Mouse (Mus musculus) embryonic facial prominence, embryonic 15.5 days (tissue): ENCODE results near the gene Cers1. TPM values are rescaled to one million over a fixed set of nuclear protein-coding genes. Genes with fewer than 3 reads are reported as not detected.

Source experiments
- ATAC-seq: fragments of 200-750 bp; cut with Nextera tagmentation; 2 replicates; pipeline ENCODE4 v1.8.0; 2017; ENCODE audit warnings: low read depth, moderate TSS enrichment; ENCODE audit not compliant: insufficient number of reproducible peaks, low FRiP score, low TSS enrichment
- H3K27ac ChIP-seq: fragments of 300-500 bp; sonication (generic); replicated peaks from 2 replicates; pipeline ENCODE4 v1.5.1; 2015; ENCODE audit warnings: mild to moderate bottlenecking, inconsistent platforms
- H3K27me3 ChIP-seq: fragments of 300-500 bp; sonication (generic); 2 replicates; pipeline ENCODE4 v1.6.1; 2015; ENCODE audit warnings: inconsistent platforms
- H3K36me3 ChIP-seq: fragments of 300-500 bp; sonication (generic); 2 replicates; pipeline ENCODE4 v1.6.1; 2015; ENCODE audit warnings: mild to moderate bottlenecking, inconsistent platforms
- H3K4me1 ChIP-seq: fragments of 300-500 bp; sonication (generic); 2 replicates; pipeline ENCODE4 v1.6.1; 2015; ENCODE audit warnings: inconsistent platforms
- H3K4me2 ChIP-seq: fragments of 300-500 bp; sonication (generic); replicated peaks from 2 replicates; pipeline ENCODE4 v1.6.1; 2015; ENCODE audit warnings: mild to moderate bottlenecking, inconsistent platforms
- H3K4me3 ChIP-seq: fragments of 300-500 bp; sonication (generic); replicated peaks from 2 replicates; pipeline ENCODE4 v1.5.1; 2015; ENCODE audit warnings: mild to moderate bottlenecking, inconsistent platforms
- H3K9ac ChIP-seq: fragments of 300-500 bp; sonication (generic); 2 replicates; pipeline ENCODE4 v1.6.1; 2015; ENCODE audit warnings: inconsistent platforms
- H3K9me3 ChIP-seq: fragments of 300-500 bp; sonication (generic); replicated peaks from 2 replicates; pipeline ENCODE4 v1.6.1; 2016; ENCODE audit warnings: inconsistent platforms
- WGBS: fragments of 180-500 bp; shearing (Covaris S2); methylation state at CpG from one replicate; pipeline ENCODE4 v1.1.7; 2015; 5-methylcytosine and 5-hydroxymethylcytosine counted together
- polyA plus RNA-seq: library from polyadenylated mRNA; unstranded; fragments of >200 nt; fragmentation: Nextera tagmentation; extraction: Ambion mirVana; gene quantifications from 2 replicates; pipeline ENCODE4 v1.2.1, GENCODE M21; 2015

The Cers1 gene
- polyA plus RNA-seq, 1 experiment from 2014 or later = 9.3 TPM

- peaks cover 31% of the 10 kb centered on the region for H3K36me3 ChIP-seq
- peak overlapping the region; percentile 96 for H3K9ac ChIP-seq
- H3K27ac ChIP-seq = peak overlapping the region; percentile 84
- peak overlapping the region; percentile 90 for H3K4me2 ChIP-seq
- peak overlapping the region; percentile 90 for H3K4me3 ChIP-seq
- no peaks in the 10 kb centered on the region for H3K27me3 ChIP-seq
- no peaks in the 10 kb centered on the region for H3K9me3 ChIP-seq
- under 1% methylated on average over 55 of the region's 55 CpGs for WGBS
- peak; percentile 61 for ATAC-seq
- H3K4me1 ChIP-seq = peaks cover 27% of the 10 kb centered on the region
These were observed 32.2 kb upstream of the Cers1 start for GRCm38 (mm10) chr8:70283136-70284077.

DNA sequence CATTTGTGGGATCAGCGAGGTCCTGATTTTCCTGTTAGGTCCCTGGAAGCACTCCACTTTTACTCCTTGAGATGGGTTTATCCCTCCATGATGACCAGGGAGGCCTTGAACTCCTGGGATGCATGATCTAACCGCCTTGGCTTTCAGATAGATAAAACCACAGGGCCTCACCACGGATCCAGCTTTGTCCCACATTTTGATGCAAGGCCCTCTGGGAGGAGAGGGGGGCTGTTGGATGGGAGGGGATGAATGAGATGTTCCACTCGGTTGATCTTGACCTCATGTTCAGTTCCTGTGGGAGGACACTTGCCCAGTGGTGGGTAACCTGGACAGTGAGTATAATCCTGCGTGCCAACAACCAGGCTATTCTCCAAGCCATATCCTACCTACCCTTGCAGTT, 31.2 kb upstream of the Cers1 start:
- Histone ChIP-seq H3K4me2 (no peak overlapping the region), H3K27ac (no peak overlapping the region), H3K9ac (no peak overlapping the region), H3K27me3 (no peaks in the 10 kb centered on the region), H3K36me3 (peaks cover 37% of the 10 kb centered on the region), H3K4me1 (peaks cover 21% of the 10 kb centered on the region), H3K9me3 (no peaks in the 10 kb centered on the region), H3K4me3 (no peak overlapping the region)
- WGBS = 73% methylated on average over 5 of the region's 5 CpGs
- no peak for ATAC-seq

DNA sequence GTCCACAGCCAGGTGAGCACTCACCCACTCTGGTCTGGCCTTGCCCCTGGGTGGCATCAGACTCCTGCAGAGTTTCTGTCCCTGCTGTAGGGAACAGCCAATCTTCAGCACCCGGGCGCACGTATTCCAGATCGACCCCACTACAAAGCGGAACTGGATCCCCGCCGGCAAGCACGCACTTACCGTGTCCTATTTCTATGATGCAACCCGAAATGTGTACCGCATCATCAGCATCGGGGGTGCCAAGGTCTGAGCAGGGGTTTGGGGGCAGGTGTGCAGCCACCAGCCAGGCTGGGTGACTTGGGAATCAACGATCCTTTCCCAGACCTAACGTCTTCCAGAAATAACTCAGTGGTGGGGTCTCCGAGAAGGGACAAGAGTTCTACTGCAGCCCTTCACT, 30.3 kb upstream of the Cers1 start:
- 95% methylated on average over 15 of the region's 15 CpGs for WGBS

GRCm38 (mm10) chr8:70286737-70287136, 28.8 kb upstream of the Cers1 start:
- no peak overlapping the region for H3K4me2 ChIP-seq
- no peaks in the 10 kb centered on the region for H3K27me3 ChIP-seq
- H3K4me3 ChIP-seq = no peak overlapping the region
- ATAC-seq = no peak
- H3K4me1 ChIP-seq = peaks cover 21% of the 10 kb centered on the region
- 87% methylated on average over 8 of the region's 8 CpGs for WGBS
- H3K27ac ChIP-seq = no peak overlapping the region
- H3K9ac ChIP-seq = no peak overlapping the region
- no peaks in the 10 kb centered on the region for H3K9me3 ChIP-seq
- peaks cover 58% of the 10 kb centered on the region for H3K36me3 ChIP-seq

More for the DNA sequence above, 30.3 kb upstream of the Cers1 start:
- H3K4me1 ChIP-seq = peaks cover 21% of the 10 kb centered on the region
- no peaks in the 10 kb centered on the region for H3K9me3 ChIP-seq
- no peak overlapping the region for H3K27ac ChIP-seq
- no peak for ATAC-seq
- H3K36me3 ChIP-seq = peaks cover 44% of the 10 kb centered on the region
- H3K4me2 ChIP-seq = no peak overlapping the region
- no peak overlapping the region for H3K9ac ChIP-seq
- no peaks in the 10 kb centered on the region for H3K27me3 ChIP-seq
- H3K4me3 ChIP-seq = no peak overlapping the region

GRCm38 (mm10) chr8:70293988-70294405, 21.6 kb upstream of the Cers1 start:
- no peak overlapping the region for H3K9ac ChIP-seq
- H3K4me1 ChIP-seq = peaks cover 25% of the 10 kb centered on the region
- no peak overlapping the region for H3K4me2 ChIP-seq
- peaks cover 90% of the 10 kb centered on the region for H3K36me3 ChIP-seq
- WGBS = 45% methylated on average over 5 of the region's 5 CpGs
- H3K27ac ChIP-seq = peak overlapping the region; percentile 76
- no peaks in the 10 kb centered on the region for H3K27me3 ChIP-seq
- no peak overlapping the region for H3K4me3 ChIP-seq
- H3K9me3 ChIP-seq = no peaks in the 10 kb centered on the region
- ATAC-seq = peak; percentile 61

DNA sequence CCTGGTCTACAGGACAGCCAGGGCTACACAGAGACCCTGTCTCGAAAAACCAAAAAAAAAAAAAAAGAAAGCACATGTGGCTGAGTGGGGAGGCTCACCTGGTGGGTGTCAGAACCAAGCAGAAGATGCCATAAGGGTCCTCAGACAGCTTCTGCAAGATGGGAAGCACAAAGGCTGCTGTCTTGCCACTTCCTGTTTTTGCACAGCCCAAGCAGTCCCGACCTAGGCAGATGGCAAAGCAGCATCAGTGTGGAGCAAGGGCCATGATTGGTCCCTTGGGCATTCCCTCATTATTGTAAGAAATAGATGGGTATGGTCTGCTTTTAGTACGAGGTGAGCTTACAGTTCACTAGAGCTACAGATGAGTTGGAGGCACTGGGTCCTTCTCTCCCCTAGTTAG, 14.7 kb upstream of the Cers1 start:
- no peaks in the 10 kb centered on the region for H3K27me3 ChIP-seq
- H3K27ac ChIP-seq = no peak overlapping the region
- peaks cover 55% of the 10 kb centered on the region for H3K36me3 ChIP-seq
- H3K9ac ChIP-seq = no peak overlapping the region
- no peak for ATAC-seq
- H3K9me3 ChIP-seq = no peaks in the 10 kb centered on the region
- H3K4me3 ChIP-seq = no peak overlapping the region
- peaks cover 31% of the 10 kb centered on the region for H3K4me1 ChIP-seq
- 82% methylated on average over 3 of the region's 3 CpGs for WGBS
- no peak overlapping the region for H3K4me2 ChIP-seq

- Histone ChIP-seq H3K9me3 (no peaks in the 10 kb centered on the region), H3K4me2 (peak within 1 kb of the TSS; percentile 82), H3K36me3 (peaks cover 53% of the 10 kb centered on the region), H3K4me3 (peak within 1 kb of the TSS; percentile 98), H3K9ac (peak within 1 kb of the TSS; percentile 87), H3K4me1 (peaks cover 31% of the 10 kb centered on the region), H3K27ac (peak within 1 kb of the TSS; percentile 90), H3K27me3 (no peaks in the 10 kb centered on the region)
- ATAC-seq = peak; percentile 88
- WGBS = under 1% methylated on average over 40 of the region's 40 CpGs
These were observed 13.2 kb upstream of the Cers1 start, which contains the start of the genes Ddx49 and Cope for GRCm38 (mm10) chr8:70302358-70302890. Gene Ddx49 (minus strand): TSS chr8:70302489. Gene Cope (plus strand): TSS chr8:70302518.

GRCm38 (mm10) chr8:70302901-70303300, 12.7 kb upstream of the Cers1 start:
- H3K4me3 ChIP-seq = peak overlapping the region; percentile 98
- H3K9me3 ChIP-seq = no peaks in the 10 kb centered on the region
- no peak for ATAC-seq
- H3K9ac ChIP-seq = peak overlapping the region; percentile 87
- peaks cover 53% of the 10 kb centered on the region for H3K36me3 ChIP-seq
- H3K4me1 ChIP-seq = peaks cover 31% of the 10 kb centered on the region
- peak overlapping the region; percentile 82 for H3K4me2 ChIP-seq
- peak overlapping the region; percentile 90 for H3K27ac ChIP-seq
- 3% methylated on average over 16 of the region's 16 CpGs for WGBS
- H3K27me3 ChIP-seq = no peaks in the 10 kb centered on the region

- no peak for ATAC-seq
- Histone ChIP-seq H3K27ac (no peak overlapping the region), H3K4me2 (no peak overlapping the region), H3K27me3 (no peaks in the 10 kb centered on the region), H3K36me3 (peaks cover 88% of the 10 kb centered on the region), H3K4me1 (peaks cover 7% of the 10 kb centered on the region), H3K4me3 (no peak overlapping the region), H3K9me3 (no peaks in the 10 kb centered on the region), H3K9ac (no peak overlapping the region)
- WGBS = 28% methylated on average over 2 of the region's 2 CpGs
These were observed 6.3 kb upstream of the Cers1 start for GRCm38 (mm10) chr8:70309311-70309710.

DNA sequence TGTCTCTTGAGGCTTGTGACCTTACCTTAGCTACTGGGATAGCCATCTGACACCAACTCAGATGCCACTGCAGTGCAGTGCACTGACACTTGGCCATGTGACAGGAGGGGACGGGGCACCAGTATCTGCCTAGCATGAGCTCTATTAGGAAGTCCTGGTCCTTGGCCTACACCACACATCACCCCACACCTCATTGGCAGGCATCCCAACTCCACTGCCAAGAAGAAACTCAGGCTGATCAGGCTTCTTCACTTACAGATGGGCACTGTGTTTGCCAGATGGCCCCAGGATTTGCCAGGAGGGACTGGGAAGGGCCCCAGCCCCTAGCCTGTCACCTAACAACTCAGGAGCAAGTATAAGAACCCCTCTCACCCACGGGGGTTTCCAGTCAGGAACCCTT, 2.2 kb upstream of the Cers1 start:
- WGBS = 85% methylated on average over 2 of the region's 2 CpGs
- no peak overlapping the region for H3K9ac ChIP-seq
- no peak for ATAC-seq
- no peaks in the 10 kb centered on the region for H3K27me3 ChIP-seq
- no peak overlapping the region for H3K27ac ChIP-seq
- no peak overlapping the region for H3K4me3 ChIP-seq
- no peaks in the 10 kb centered on the region for H3K9me3 ChIP-seq
- H3K36me3 ChIP-seq = peaks cover 49% of the 10 kb centered on the region
- H3K4me2 ChIP-seq = no peak overlapping the region
- peaks cover 36% of the 10 kb centered on the region for H3K4me1 ChIP-seq
